Mouse (Mus musculus): ENCODE results near the gene Card14.
"Not testable (repeated sequence)": the region's sequence is repeated elsewhere in the genome, so short reads cannot be mapped to it uniquely, and the experiment has no call there.

The Card14 gene

DNA sequence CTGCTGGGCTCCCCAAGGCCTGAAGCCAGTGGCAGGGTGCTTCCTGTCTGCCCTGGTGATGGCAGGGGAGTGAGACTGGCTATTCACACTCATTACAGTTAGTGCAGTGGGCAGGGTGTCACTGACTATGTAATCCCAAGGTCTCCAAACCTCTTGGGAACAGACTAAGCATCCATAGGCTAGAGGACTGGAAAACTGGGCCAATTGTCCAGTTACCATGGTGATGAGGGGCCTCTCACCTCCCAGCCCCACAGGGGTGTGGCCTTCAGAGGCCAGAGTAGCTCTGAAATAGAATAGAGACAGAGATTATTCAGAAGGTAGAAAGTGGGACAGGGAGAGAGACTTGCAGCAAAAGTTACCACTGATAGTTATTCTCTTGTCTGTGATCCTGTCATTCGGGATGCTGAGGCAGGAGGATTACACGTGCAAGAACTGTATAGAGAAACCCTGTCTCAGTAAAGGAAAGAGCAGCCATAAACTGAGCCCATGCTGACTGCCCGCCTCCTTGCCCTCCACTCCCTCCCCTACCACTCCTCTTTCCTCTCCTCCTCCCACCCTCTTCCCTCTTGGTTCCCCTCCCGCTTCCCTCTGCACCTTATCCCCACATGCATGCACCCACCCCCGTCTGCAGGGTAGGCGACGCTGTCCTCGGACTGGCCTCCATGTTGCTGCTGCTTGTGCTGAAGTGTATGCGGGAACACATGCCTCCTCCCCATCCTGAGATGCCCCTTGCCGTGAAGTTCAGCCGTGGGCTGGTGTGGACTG lies 55.4 kb downstream of the Card14 start:
- no peak for DNase-seq

DNA sequence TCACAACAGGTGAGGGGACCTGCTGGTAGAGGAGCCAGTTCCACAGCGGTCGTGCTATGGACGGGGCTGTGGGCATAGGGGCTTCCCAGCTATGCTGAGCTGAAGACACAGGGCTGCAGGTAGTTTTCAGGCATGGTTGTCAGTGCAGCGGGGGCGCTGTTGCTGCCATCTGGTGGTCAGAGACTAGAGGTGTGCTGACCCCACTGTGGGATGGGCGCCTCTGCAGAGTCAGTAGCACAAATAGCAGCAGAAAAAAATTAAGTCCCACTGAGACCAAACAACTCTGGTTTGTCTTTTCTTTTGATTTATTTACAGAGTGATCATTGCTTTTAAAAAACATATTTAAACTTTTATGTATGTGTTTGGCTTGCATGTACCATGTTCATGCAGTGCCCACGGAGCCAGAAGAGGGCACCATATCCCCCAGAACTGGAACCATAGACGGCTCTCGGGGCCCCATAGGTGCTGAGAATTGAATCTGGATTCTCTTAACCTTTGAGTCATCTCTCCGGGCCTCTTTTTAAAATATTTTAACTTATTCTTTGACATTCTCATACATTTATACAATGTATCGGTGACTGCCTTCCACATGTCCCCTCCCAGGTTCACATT lies 56.1 kb downstream of the Card14 start:
- peak; percentile 86 for DNase-seq

DNA sequence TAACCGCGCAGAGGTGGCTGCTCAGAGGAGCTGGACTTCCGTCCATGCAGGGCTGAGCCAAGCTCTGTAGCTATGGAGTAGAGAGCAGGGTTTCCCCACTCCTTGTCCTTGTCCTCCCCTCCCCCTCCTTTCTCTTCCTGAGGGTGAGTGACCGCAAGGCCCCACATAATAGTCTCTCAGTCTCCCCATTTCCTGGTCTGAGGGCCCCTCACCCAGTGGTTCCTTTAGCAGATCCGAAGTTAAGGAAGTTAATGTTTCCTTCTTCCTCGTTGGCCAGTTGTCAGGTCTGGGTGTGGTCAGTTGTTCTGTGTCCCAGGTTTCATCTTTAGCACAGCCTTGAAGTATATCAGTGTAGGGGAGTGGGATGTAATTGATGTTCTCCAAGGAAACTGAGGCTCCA lies 67.9 kb downstream of the Card14 start:
- no peak for DNase-seq

DNA sequence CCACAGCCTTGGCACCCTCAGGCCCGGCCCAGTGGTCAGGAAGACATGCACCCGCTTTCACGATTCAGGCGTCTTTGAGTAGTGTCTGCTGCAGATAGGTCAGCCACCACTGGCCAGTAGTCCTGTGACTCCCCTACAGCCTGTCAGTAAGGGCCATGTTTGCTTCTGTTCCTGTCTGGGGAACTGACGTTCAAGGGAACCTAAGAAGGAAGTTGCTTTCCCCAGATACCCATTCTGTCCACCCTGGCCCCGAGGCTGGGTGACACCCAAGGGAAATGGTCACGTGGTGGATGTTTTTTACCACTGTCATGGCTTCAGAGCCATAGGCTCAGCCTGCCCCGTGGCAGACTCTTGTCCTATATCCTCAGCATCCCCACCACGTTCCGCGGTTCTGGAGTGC lies 69.8 kb downstream of the Card14 start:
- no peak for DNase-seq

DNA sequence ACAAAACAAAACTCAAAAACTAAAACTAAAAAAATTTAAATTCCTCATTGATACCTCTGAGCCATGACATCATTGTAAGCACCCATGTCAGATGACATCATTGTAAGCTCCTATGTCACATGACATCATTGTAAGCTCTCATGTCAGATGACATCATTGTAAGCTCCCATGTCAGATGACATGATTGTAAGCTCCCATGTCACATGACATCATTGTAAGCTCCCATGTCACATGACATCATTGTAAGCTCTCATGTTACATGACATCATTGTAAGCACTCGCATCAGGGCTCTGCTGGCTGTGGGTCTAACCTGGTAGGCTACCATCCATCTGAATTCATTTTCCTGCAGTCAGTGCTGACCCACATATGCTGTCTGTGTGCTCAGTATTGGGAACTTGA lies 71.0 kb downstream of the Card14 start:
- DNase-seq: no peak

DNA sequence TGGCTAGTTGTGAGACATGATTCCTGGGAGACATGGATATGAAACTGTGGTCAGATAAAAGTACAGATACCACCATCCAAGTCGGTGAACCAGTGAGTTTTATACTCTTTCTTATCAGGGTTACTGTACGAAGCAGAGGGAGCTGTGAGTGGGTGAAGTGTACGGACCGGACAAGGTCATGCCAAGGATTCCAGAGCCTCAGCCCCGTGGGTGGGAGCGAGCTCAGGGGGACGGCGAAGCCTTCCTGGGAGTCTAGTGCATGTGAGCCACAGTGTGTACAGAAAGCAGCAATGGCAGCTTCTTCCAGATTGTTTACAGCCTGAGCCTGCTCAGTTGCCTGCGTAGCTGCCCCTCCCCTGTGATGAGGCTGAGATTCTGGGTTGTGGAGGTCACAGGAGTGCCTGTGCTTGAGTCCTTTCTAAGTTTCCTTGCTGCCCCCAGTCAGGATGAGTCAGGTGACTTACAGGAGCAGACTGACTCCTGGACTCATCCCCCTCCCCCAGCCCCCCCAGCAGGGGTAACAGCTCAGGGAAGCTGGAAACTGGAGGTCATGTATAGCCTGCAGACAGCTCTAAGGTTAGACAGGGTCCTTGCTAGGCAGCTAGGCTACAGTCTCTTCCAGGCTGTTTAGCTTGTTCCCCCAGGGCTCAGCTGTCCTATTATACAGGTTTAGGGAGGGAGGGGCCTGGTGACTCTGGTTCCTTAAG lies 74.2 kb downstream of the Card14 start:
- DNase-seq: no peak

DNA sequence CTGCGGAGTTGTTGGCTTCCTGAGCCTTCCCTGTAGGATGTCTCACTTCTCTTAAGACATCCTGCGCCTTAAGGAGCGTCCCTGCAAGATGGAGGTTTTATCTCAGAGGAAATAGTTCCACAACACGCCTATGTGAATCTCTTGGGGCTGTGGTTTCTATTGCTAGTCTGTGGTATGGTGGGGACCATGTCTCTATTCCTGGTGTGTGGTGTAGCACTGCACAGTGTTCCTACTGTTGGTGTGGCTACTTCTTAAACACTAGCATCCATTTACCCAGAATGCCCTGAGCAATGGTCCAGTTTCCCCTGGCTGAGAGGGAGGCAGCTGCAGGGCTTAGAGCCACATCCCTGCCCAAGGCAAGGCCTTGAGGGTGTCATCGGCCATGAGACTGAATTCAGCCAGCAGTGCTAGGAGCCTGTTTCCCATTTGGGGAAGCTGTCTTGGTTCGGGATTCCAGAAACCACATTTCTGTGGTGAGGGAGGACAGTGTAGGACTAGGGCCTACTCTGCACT lies 74.8 kb downstream of the Card14 start:
- no peak for DNase-seq

DNA sequence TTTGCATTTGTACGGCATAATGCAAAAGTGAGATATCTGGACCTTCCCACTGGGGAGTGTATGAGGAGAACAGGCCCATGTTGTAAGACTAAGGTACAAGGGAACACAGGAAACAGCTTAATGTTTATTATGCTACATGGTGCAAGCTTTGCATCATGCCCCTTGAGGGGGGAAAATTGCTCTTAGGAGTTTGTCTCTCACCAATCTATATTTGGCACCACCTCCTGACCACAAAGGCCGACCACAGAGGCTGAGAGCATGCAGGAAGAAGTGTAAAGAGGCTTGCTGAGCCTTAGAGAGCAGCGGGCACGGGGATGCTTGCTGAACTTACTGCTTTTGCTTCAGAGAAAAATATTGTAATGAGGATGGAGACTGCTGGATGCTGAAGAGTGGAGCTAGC lies 77.3 kb downstream of the Card14 start:
- peak; percentile 71 for DNase-seq

DNA sequence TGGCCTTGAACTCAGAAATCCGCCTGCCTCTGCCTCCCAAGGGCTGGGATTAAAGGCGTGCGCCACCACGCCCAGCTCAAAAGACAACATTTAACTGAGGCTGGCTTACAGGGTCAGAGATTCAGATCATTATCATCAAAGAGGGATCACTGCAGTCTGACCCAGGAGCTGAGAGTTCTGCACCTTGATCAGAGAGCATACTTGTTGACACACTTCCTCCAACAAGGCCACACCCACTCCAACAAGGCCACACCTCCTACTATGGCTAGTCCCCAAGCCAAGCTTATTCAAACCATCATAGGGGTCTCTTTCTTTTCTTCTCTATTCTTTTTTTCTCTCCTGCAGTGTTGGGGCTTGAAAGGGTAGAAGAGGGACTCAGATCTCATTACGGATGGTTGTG lies 78.7 kb downstream of the Card14 start:
- DNase-seq: peak; percentile 35

DNA sequence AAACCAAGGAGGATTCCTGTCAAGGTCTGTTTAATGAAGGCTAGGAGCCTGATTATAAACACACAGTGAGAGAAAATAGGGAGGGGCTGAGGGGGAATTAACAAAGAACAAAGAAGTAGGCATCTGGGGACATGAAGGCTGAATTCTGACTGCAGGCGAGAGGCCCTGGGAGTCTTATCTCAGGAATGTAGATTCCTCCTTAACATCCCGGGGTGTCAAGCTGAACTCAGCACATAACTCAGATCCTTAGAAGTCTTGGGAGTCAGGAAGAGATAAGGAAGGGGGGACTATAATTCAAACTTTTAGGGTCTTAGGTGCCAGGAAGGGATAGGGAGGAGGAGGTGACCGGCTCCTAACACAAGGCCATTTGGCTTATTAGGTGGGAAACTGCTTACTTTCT lies 79.7 kb downstream of the Card14 start:
- not testable (repeated sequence) for DNase-seq

DNA sequence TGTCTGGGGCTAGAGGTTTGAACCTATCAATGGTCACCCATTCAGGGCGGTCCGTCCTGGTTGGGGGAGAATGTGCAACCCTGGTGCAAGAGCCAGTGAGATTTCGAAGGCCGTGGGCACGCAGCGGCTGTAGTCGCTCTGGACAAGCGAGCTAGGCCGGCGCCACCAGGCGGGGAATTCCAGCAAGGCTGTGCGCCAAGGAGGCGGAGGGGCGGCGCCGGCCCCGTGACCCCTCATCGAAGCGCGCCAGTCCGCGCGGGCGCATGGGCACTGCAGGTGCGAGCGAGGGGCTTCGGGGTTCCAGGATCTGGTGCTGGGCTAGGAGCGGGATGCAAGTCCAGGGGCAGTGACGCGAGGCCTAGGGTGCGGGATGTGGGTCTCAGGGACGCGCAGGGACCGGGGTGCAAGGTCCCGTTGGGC lies 82.3 kb downstream of the Card14 start:
- peak; percentile 63 for DNase-seq

DNA sequence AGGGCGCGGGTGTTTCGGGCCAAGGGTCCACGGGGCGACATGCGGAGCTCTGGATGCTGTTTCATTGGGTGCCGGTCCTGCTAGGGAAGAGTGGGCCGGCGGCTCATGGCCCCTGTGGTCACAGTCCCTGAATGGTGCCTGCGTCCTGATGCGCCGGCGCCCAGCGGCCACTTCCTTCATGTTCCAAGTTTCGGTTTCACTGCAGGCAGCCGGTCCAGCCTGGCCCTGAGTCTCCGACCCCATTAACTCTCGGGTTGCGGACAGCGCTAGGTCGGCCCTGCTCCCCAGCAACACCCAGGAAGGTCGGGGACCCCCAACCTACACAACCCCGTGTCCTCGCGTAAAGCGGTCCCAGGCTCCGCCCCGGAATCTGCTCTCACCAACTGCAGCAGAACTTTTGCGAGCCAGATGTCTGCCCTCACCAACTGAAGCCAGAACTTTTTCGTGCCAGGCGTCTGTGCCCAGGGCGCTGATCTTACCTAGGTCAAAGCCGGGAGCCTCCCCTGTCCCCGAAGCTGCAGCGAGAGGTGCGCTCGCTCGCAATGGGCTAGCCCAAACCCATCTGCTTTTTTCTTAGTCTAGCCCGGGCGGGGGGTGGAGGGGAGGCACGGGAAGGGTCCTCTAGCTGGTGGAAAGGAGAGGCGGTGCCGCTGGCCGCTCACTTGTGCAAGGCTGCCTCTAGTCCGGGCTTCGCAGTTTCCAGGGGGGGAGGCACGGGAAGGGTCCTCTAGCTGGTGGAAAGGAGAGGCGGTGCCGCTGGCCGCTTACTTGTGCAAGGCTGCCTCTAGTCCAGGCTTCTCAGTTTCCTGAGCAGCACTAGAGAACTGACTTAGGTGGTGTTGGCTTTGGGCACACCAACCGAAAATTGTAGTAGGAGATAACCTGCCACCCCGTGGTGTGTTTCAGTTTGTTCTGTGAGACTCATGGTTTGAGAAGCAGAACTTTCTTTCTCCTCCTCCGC lies 83.0 kb downstream of the Card14 start:
- peak; percentile 84 for DNase-seq

DNA sequence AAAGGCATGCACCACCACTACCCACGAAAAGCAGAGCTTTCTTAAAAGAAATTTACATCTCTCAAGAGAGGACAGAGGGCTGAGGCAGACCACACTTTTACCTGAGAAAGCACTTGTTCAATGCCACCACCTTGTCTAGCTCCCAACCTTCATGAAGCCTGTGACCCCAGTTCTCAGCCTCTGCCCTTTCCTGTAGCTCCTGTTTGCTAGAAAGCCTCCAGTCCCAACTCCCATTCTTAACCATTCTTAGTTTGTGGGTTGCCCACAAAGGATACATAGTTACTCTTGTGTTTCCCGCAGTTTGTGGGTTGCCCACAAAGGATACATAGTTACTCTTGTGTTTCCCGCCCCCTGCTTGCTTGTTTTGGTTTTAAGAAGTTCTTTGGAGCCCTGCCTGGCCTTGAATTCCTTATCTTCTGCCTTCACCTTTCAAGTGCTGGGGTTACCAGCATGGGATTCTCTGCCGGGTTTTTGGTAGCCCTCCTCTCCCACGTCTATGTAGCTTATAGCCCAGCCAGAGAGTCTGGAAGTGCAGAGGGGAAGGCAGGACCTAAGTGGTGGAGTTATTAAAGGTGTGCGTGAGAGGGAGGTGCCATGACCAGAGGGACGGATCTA lies 83.9 kb downstream of the Card14 start:
- DNase-seq: peak; percentile 25

DNA sequence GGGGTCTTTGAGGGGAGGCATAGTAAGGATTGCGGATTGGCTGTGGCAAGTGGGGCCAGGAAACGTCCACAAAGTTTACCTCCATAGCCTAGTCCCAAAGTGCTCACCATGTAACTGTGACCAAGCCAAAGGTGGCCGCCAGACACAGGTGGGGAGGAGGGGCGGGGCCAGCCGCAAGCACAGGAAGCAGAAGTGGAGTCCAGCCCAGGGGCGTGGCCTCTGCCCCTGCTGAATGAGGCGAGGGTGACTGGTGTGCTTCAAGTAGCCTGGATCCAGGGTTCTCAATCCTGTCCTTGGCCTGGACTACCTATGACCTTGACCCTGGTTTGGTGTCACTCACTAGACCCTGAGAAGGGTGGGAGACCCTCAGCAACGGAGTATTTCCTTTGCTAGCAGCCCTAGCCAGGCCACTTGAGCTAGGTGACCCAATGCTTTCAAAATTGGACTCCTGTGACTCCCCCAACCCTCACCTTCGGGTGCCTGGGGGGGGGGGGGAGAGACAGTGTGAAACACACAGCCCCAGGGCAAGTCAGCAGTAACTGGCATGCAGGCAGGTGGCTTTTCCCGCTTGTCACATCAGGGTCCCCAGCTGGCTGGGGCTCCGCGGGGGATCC lies 84.5 kb downstream of the Card14 start:
- peak; percentile 86 for DNase-seq

DNA sequence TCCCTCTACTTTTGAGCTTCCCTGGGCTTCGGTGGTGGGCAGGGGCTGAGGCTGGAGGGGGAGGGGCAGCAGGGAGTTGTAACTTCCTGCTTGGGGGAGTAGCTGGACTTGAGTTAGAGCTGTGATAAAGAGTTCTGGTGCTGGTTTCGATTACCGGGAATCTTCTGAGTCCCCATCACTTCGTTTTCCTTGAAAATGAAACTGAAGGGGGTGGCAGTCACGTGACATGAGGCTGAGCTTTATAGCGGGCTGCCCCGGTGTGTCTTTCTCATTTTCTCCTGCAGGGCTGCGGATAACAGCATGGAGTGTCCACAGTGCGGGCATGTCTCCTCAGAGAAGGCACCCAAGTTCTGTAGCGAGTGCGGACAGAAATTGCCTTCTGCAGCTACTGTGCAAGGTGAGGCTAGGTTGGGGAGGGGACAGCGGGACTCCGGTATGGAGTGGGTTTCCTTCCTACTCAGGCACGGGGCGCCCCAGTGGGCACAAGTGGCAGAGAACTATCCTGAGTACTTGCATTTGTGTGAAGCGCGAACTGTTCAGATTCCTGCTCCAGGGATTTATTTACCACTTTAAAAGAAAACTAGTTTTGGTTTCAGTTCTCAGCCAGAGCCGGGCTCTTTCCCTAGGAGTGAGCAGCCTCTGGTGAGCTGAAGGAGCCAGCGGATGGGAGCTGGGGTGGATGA lies 85.4 kb downstream of the Card14 start, which contains the start of gene Rnf213:
TSS of gene Rnf213 (plus strand) at position 301 of the 683 bp plus-strand sequence.
- peak; percentile 74 for DNase-seq

DNA sequence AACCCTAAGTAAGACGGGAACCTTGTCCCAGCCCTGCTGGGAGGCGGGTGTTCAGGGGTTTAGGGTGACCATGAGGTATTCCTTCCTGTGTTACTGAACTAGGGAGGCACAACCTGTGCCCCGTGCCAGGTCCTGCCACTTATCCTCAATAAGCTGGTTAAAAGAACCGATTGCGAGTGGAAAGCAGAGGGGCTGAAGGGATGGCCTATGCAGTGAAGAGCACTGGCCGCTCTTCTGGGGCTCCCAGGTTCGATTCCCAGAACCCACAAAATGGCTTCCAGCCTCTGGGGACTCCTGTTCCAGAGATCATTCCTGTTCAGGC lies 85.9 kb downstream of the Card14 start:
- DNase-seq: no peak

DNA sequence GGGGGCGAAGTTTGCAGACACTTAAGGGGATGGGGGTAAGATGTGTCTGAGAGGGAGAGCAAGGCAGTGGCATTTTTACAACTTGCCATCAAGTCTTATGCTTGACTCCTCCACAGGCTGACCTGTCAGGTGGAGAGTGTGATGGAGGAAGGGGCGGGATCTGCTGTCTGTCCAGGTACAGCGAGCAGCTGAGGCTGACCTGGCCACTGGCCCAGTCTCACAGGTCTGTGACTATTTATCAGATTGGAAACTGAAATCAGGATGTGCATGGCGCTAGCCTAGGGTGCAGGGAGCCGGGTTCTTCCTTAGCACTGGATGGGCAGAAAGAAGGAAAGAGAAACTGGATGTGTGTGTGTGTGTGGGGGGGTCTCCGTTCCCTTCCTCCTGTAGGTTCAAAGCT lies 86.6 kb downstream of the Card14 start:
- DNase-seq: no peak

Data from thymus, postnatal 4 days (tissue).